Mouse (Mus musculus) embryonic facial prominence, embryonic 13.5 days (tissue): Measurements from ENCODE around the gene Flrt1. TPM values are rescaled to one million over a fixed set of nuclear protein-coding genes. Genes with fewer than 3 reads are reported as not detected.

Experiments
- ATAC-seq: fragments of 200-750 bp; cut with Nextera tagmentation; 2 replicates; pipeline ENCODE4 v1.8.0; 2017; ENCODE audit warnings: low read depth; ENCODE audit not compliant: insufficient number of reproducible peaks, insufficient read depth, low FRiP score, low TSS enrichment
- H3K27ac ChIP-seq: fragments of 300-500 bp; sonication (generic); 2 replicates; pipeline ENCODE4 v1.5.1; 2015; ENCODE audit warnings: moderate library complexity, mild to moderate bottlenecking, inconsistent platforms
- H3K27me3 ChIP-seq: fragments of 300-500 bp; sonication (generic); 2 replicates; pipeline ENCODE4 v1.6.1; 2015; ENCODE audit warnings: mild to moderate bottlenecking, inconsistent platforms
- H3K36me3 ChIP-seq: fragments of 300-500 bp; sonication (generic); 2 replicates; pipeline ENCODE4 v1.6.1; 2015; ENCODE audit warnings: mild to moderate bottlenecking, inconsistent platforms
- H3K4me1 ChIP-seq: fragments of 300-500 bp; sonication (generic); 2 replicates; pipeline ENCODE4 v1.6.1; 2015; ENCODE audit warnings: inconsistent platforms
- H3K4me2 ChIP-seq: fragments of 300-500 bp; sonication (generic); 2 replicates; pipeline ENCODE4 v1.6.1; 2015; ENCODE audit warnings: moderate library complexity, mild to moderate bottlenecking, inconsistent platforms
- H3K4me3 ChIP-seq: fragments of 300-500 bp; sonication (generic); 2 replicates; pipeline ENCODE4 v1.5.1; 2015; ENCODE audit warnings: mild to moderate bottlenecking, inconsistent platforms
- H3K9ac ChIP-seq: fragments of 300-500 bp; sonication (generic); 2 replicates; pipeline ENCODE4 v1.6.1; 2015; ENCODE audit warnings: mild to moderate bottlenecking, inconsistent platforms
- H3K9me3 ChIP-seq: fragments of 300-500 bp; sonication (generic); 2 replicates; pipeline ENCODE4 v1.6.1; 2016; ENCODE audit warnings: inconsistent platforms
- WGBS: fragments of 180-500 bp; shearing (Covaris S2); methylation state at CpG from one replicate; pipeline ENCODE4 v1.1.7; 2015; ENCODE audit warnings: mixed read lengths; 5-methylcytosine and 5-hydroxymethylcytosine counted together
- polyA plus RNA-seq: library from polyadenylated mRNA; unstranded; fragments of >200 nt; fragmentation: Nextera tagmentation; extraction: Ambion mirVana; gene quantifications from 2 replicates; pipeline ENCODE4 v1.2.1, GENCODE M21; 2015

Gene Flrt1
- polyA plus RNA-seq, 1 experiment from 2014 or later = 13.0 TPM

- Histone ChIP-seq H3K27ac (no peak overlapping the region), H3K4me3 (no peak overlapping the region), H3K4me1 (peaks cover 35% of the 10 kb centered on the region), H3K9ac (no peak overlapping the region), H3K27me3 (peaks cover 20% of the 10 kb centered on the region), H3K9me3 (no peaks in the 10 kb centered on the region), H3K4me2 (no peak overlapping the region), H3K36me3 (no peaks in the 10 kb centered on the region)
- WGBS = 74% methylated on average over 10 of the region's 10 CpGs
- no peak for ATAC-seq
These were observed 3.5 kb downstream of the Flrt1 start for GRCm38 (mm10) chr19:7102039-7102438.

- Histone ChIP-seq H3K27ac (no peak overlapping the region), H3K4me3 (no peak overlapping the region), H3K4me2 (no peak overlapping the region), H3K9ac (no peak overlapping the region), H3K9me3 (no peaks in the 10 kb centered on the region), H3K36me3 (peaks cover 17% of the 10 kb centered on the region), H3K4me1 (peaks cover 23% of the 10 kb centered on the region), H3K27me3 (peaks cover 33% of the 10 kb centered on the region)
- no peak for ATAC-seq
- 67% methylated on average over 3 of the region's 3 CpGs for WGBS
These were observed 5.8 kb downstream of the Flrt1 start for GRCm38 (mm10) chr19:7099620-7100155.

GRCm38 (mm10) chr19:7092756-7093155 lies 12.8 kb downstream of the Flrt1 start:
- H3K9ac ChIP-seq = no peak overlapping the region
- WGBS = 77% methylated on average over 5 of the region's 5 CpGs
- no peak overlapping the region for H3K4me3 ChIP-seq
- peaks cover 48% of the 10 kb centered on the region for H3K27me3 ChIP-seq
- H3K9me3 ChIP-seq = no peaks in the 10 kb centered on the region
- H3K4me1 ChIP-seq = peaks cover 55% of the 10 kb centered on the region
- H3K4me2 ChIP-seq = no peak overlapping the region
- peaks cover 17% of the 10 kb centered on the region for H3K36me3 ChIP-seq
- no peak overlapping the region for H3K27ac ChIP-seq
- ATAC-seq = no peak

GRCm38 (mm10) chr19:7091448-7092050 lies 14.0 kb downstream of the Flrt1 start:
- Histone ChIP-seq H3K9ac (no peak overlapping the region), H3K4me1 (peaks cover 58% of the 10 kb centered on the region), H3K27ac (no peak overlapping the region), H3K27me3 (peaks cover 44% of the 10 kb centered on the region), H3K4me3 (no peak overlapping the region), H3K36me3 (peaks cover 13% of the 10 kb centered on the region), H3K9me3 (no peaks in the 10 kb centered on the region), H3K4me2 (no peak overlapping the region)
- no peak for ATAC-seq
- WGBS = 53% methylated on average over 10 of the region's 10 CpGs

- Histone ChIP-seq H3K4me2 (no peak overlapping the region), H3K36me3 (peaks cover 2% of the 10 kb centered on the region; the same call in 1 of the 2 replicates), H3K9me3 (no peaks in the 10 kb centered on the region), H3K27ac (peak overlapping the region; percentile 44; the same call in 1 of the 2 replicates), H3K4me1 (peaks cover 58% of the 10 kb centered on the region), H3K27me3 (peaks cover 42% of the 10 kb centered on the region), H3K9ac (peak overlapping the region; percentile 41; the same call in 1 of the 2 replicates), H3K4me3 (no peak overlapping the region)
- WGBS = 24% methylated on average over 10 of the region's 10 CpGs
- no peak for ATAC-seq
These were observed 15.0 kb downstream of the Flrt1 start for GRCm38 (mm10) chr19:7090369-7091064.

- 55% methylated on average over 7 of the region's 7 CpGs for WGBS
- Histone ChIP-seq H3K27me3 (peaks cover 43% of the 10 kb centered on the region), H3K36me3 (no peaks in the 10 kb centered on the region), H3K9me3 (no peaks in the 10 kb centered on the region), H3K9ac (no peak overlapping the region), H3K4me1 (peaks cover 61% of the 10 kb centered on the region), H3K4me2 (no peak overlapping the region), H3K4me3 (no peak overlapping the region), H3K27ac (no peak overlapping the region)
- no peak for ATAC-seq
These were observed 15.7 kb downstream of the Flrt1 start for GRCm38 (mm10) chr19:7089842-7090251.

- no peak overlapping the region for H3K27ac ChIP-seq
- no peaks in the 10 kb centered on the region for H3K9me3 ChIP-seq
- no peak overlapping the region for H3K4me3 ChIP-seq
- H3K27me3 ChIP-seq = peaks cover 43% of the 10 kb centered on the region
- no peak for ATAC-seq
- H3K4me2 ChIP-seq = no peak overlapping the region
- 0 out of 2 replicates have a peak overlapping the region, but pooled peaks have one; percentile 0 for H3K9ac ChIP-seq
- WGBS = 40% methylated on average over 5 of the region's 5 CpGs
- no peaks in the 10 kb centered on the region for H3K36me3 ChIP-seq
- H3K4me1 ChIP-seq = peaks cover 68% of the 10 kb centered on the region
These were observed 16.5 kb downstream of the Flrt1 start for GRCm38 (mm10) chr19:7089050-7089449.

GRCm38 (mm10) chr19:7088558-7088957 lies 17.0 kb downstream of the Flrt1 start:
- Histone ChIP-seq H3K4me2 (peak overlapping the region; percentile 9; the same call in 1 of the 2 replicates), H3K27me3 (peaks cover 43% of the 10 kb centered on the region), H3K27ac (0 out of 2 replicates have a peak overlapping the region, but pooled peaks have one; percentile 16), H3K9me3 (no peaks in the 10 kb centered on the region), H3K4me1 (peaks cover 70% of the 10 kb centered on the region), H3K9ac (peak overlapping the region; percentile 32; the same call in 1 of the 2 replicates), H3K36me3 (no peaks in the 10 kb centered on the region), H3K4me3 (no peak overlapping the region)
- no peak for ATAC-seq
- 8% methylated on average over 9 of the region's 9 CpGs for WGBS

GRCm38 (mm10) chr19:7084734-7085133 lies 20.8 kb downstream of the Flrt1 start:
- Histone ChIP-seq H3K4me3 (no peak overlapping the region), H3K36me3 (no peaks in the 10 kb centered on the region), H3K4me2 (no peak overlapping the region), H3K4me1 (peaks cover 45% of the 10 kb centered on the region), H3K27me3 (peaks cover 37% of the 10 kb centered on the region), H3K27ac (no peak overlapping the region), H3K9ac (no peak overlapping the region), H3K9me3 (no peaks in the 10 kb centered on the region)
- no peak for ATAC-seq
- 63% methylated on average over 15 of the region's 15 CpGs for WGBS

GRCm38 (mm10) chr19:7083035-7083794 lies 22.3 kb downstream of the Flrt1 start:
- peak; percentile 35; the same call in 1 of the 2 replicates for ATAC-seq
- Histone ChIP-seq H3K4me1 (peaks cover 31% of the 10 kb centered on the region), H3K4me3 (no peak overlapping the region), H3K27ac (no peak overlapping the region), H3K27me3 (peaks cover 27% of the 10 kb centered on the region), H3K9me3 (no peaks in the 10 kb centered on the region), H3K9ac (no peak overlapping the region), H3K36me3 (no peaks in the 10 kb centered on the region), H3K4me2 (no peak overlapping the region)
- WGBS = 20% methylated on average over 14 of the region's 14 CpGs

GRCm38 (mm10) chr19:7081516-7082266 lies 23.8 kb downstream of the Flrt1 start:
- Histone ChIP-seq H3K27ac (no peak overlapping the region), H3K4me3 (no peak overlapping the region), H3K9ac (no peak overlapping the region), H3K4me1 (peaks cover 28% of the 10 kb centered on the region), H3K9me3 (no peaks in the 10 kb centered on the region), H3K27me3 (peaks cover 18% of the 10 kb centered on the region), H3K4me2 (no peak overlapping the region), H3K36me3 (no peaks in the 10 kb centered on the region)
- 63% methylated on average over 7 of the region's 7 CpGs for WGBS
- no peak for ATAC-seq
